8 mouse cellular contexts compared by ENCODE assay signal in the genomic region with DNA sequence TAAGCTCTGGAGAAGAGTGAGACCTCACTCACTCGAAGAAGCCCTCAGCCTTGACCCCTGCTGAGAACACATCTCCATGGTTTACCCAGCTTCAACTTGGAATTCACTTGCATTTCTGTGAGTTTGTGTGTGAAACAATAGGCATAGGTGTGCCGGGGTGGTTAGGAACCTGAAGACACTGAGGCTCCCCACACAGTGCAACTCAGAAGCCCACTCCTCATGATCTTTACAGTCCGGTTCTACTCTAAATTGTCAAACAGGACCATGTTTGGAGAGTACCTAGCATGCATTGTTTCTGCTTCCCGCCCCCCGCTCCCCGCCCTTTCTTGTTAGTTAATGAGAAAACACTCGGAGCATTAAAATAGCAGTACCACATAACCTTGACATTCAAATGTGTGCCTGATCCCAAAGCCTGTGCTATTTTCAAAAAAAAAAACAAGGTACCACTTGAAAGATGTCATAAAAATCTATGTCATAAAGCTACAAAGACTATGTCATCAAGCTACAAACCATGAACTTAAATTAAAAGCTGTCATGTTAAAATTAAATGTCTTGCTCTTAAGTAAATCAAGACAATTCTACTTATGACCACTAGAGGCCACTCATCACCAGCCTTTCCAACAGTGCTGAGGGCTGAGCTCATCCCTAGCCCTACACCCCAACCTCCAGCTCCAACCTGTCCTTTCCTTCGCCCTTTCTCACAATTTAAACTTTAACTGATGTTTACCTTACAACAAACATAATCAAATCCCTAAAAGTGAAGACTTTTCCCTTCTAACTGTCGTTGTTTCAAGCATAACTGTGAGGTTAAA. TPM values are rescaled to one million over a fixed set of nuclear protein-coding genes. Genes with fewer than 3 reads are reported as not detected.
A peak's percentile ranks its signal among the peaks of the same experiment; 100 is the strongest.
DNase-seq lines count a peak whose midpoint lies in the region; ATAC-seq and TF ChIP-seq lines count a peak whose summit lies in the region.

No protein-coding gene starts in this region.

- peak; percentile 68 for TF ChIP-seq CTCF in ES-Bruce4 (IDR thresholded peaks at IDR 0.05; ENCODE audit: low read depth, low read length)
- peak; percentile 64; the same call in 1 of the 2 replicates for TF ChIP-seq CTCF in embryonic fibroblast, embryonic 13.5 days (IDR thresholded peaks at IDR 0.05; ENCODE audit: borderline replicate concordance, insufficient read depth, low read length)

- no peak overlapping the region for H3K9ac ChIP-seq in ES-Bruce4 (ENCODE audit: low read depth, poor library complexity, severe bottlenecking)
- no peak overlapping the region for H3K9ac ChIP-seq in midbrain, embryonic 11.5 days (ENCODE audit: low read length)

- 54% methylated on average over 9 of the region's 9 CpGs for WGBS in midbrain, embryonic 11.5 days

- TF ChIP-seq EP300 in ES-Bruce4 (IDR thresholded peaks at IDR 0.05; ENCODE audit: insufficient read depth, low read depth, low read length) = no peak

- H3K4me1 ChIP-seq in ES-Bruce4 (ENCODE audit: control insufficient read depth, insufficient read depth, low read length) = no peaks in the 10 kb centered on the region
- no peaks in the 10 kb centered on the region for H3K4me1 ChIP-seq in embryonic fibroblast, embryonic 13.5 days (ENCODE audit: control insufficient read depth, insufficient read depth, low read length)
- no peaks in the 10 kb centered on the region for H3K4me1 ChIP-seq in midbrain, embryonic 11.5 days (ENCODE audit: control insufficient read depth, insufficient read depth, low read length)

- peak; percentile 70; the same call in 1 of the 2 replicates for ATAC-seq in midbrain, embryonic 11.5 days (ENCODE audit: low FRiP score)

- no peaks in the 10 kb centered on the region for H3K9me3 ChIP-seq in ES-Bruce4 (replicated peaks; ENCODE audit: control insufficient read depth, insufficient read depth, low read length, poor library complexity, severe bottlenecking)
- H3K9me3 ChIP-seq in midbrain, embryonic 11.5 days (ENCODE audit: control insufficient read depth, low read length) = no peaks in the 10 kb centered on the region

- no peak overlapping the region for H3K4me2 ChIP-seq in midbrain, embryonic 11.5 days

- DNase-seq in left cerebral cortex, adult 18-20 months (ENCODE audit: low spot score in 2 of 2) = peak; percentile 16 to 20
- DNase-seq in left cerebral cortex, adult 8-10 months (ENCODE audit: low spot score in 2 of 2) = no peak
- DNase-seq in brain, adult 2 months (ENCODE audit: low read depth, low spot score) = peak; percentile 80
- peak; percentile 28 to 30 for DNase-seq in kidney, adult 8-10 months
- peak; percentile 92 for DNase-seq in midbrain, embryonic 11.5 days (ENCODE audit: low spot score, missing footprints)
- DNase-seq in ovary, adult 18-20 months (ENCODE audit: low spot score) = no peak

- no peaks in the 10 kb centered on the region for H3K36me3 ChIP-seq in ES-Bruce4 (ENCODE audit: control insufficient read depth, insufficient read depth, low read length, poor library complexity, severe bottlenecking)
- H3K36me3 ChIP-seq in midbrain, embryonic 11.5 days (ENCODE audit: control insufficient read depth, insufficient read depth, low read length) = no peaks in the 10 kb centered on the region

- H3K27ac ChIP-seq in ES-Bruce4 (ENCODE audit: insufficient read depth, low read length) = no peak overlapping the region
- no peak overlapping the region for H3K27ac ChIP-seq in embryonic fibroblast, embryonic 13.5 days (ENCODE audit: insufficient read depth, low read length)
- no peak overlapping the region for H3K27ac ChIP-seq in midbrain, embryonic 11.5 days (ENCODE audit: low read depth, low read length)

- no peaks in the 10 kb centered on the region for H3K27me3 ChIP-seq in ES-Bruce4 (ENCODE audit: control insufficient read depth, insufficient read depth, low read length, poor library complexity, severe bottlenecking)
- H3K27me3 ChIP-seq in midbrain, embryonic 11.5 days (ENCODE audit: control insufficient read depth, insufficient read depth, low read length) = no peaks in the 10 kb centered on the region

- TF ChIP-seq POLR2A in ES-Bruce4 (IDR thresholded peaks at IDR 0.05; ENCODE audit: insufficient read depth, low read length) = no peak
- TF ChIP-seq POLR2A in embryonic fibroblast, embryonic 13.5 days (IDR thresholded peaks at IDR 0.05; ENCODE audit: low read depth, low read length) = no peak

- no peak overlapping the region for H3K4me3 ChIP-seq in ES-Bruce4 (ENCODE audit: low read depth, low read length)
- H3K4me3 ChIP-seq in embryonic fibroblast, embryonic 13.5 days (ENCODE audit: insufficient read depth, low read length) = no peak overlapping the region
- no peak overlapping the region for H3K4me3 ChIP-seq in midbrain, embryonic 11.5 days (ENCODE audit: low read depth, low read length)

RNA-seq across cellular contexts. Expression of a gene that starts 19.8 kb away (rescaled TPM):
- 10 to 100 TPM; 22.1 to 22.6 TPM for total RNA-seq in left cerebral cortex, adult 18-20 months (2021)
- total RNA-seq in left cerebral cortex, adult 8-10 months (2022) = 10 to 100 TPM; 19.1 to 25.7 (median 20.2) TPM
- 3.4 and 5.1 TPM in 2 replicates for polyA plus RNA-seq in ES-Bruce4 (2011; ENCODE audit: insufficient read depth, insufficient read length, low read depth, missing spikeins)
- 2.9 and 4.1 TPM in 2 replicates for polyA plus RNA-seq in embryonic fibroblast, embryonic 13.5 days (2011; ENCODE audit: insufficient read length, low read depth, missing spikeins)
- 9.3 and 10.9 TPM in 2 replicates for polyA plus RNA-seq in midbrain, embryonic 11.5 days (2014; fragmentation: Nextera tagmentation; extraction: Ambion mirVana)

RNA-seq across cellular contexts. Expression of a gene that starts 24.7 kb away (rescaled TPM):
- total RNA-seq in left cerebral cortex, adult 18-20 months (2021) = 10 to 100 TPM; 66.9 to 84.5 TPM
- 10 to 100 TPM; 54.3 to 73.9 (median 64.4) TPM for total RNA-seq in left cerebral cortex, adult 8-10 months (2022)
- polyA plus RNA-seq in ES-Bruce4 (2011; ENCODE audit: insufficient read depth, insufficient read length, low read depth, missing spikeins) = 46.6 and 53.0 TPM in 2 replicates
- polyA plus RNA-seq in embryonic fibroblast, embryonic 13.5 days (2011; ENCODE audit: insufficient read length, low read depth, missing spikeins) = 60.5 and 63.4 TPM in 2 replicates
- 61.1 and 67.0 TPM in 2 replicates for polyA plus RNA-seq in midbrain, embryonic 11.5 days (2014; fragmentation: Nextera tagmentation; extraction: Ambion mirVana)

Comparison
In these comparisons a context has a peak if more than half of its experiments do, and no peak if none do; other contexts are left out.
1. DNase-seq: peak in left cerebral cortex, adult 18-20 months (2 of 2), brain, adult 2 months (single experiment), kidney, adult 8-10 months (2 of 2) and midbrain, embryonic 11.5 days (single experiment); none in left cerebral cortex, adult 8-10 months (0 of 2) and ovary, adult 18-20 months (single experiment).